Mouse (Mus musculus) brain, embryonic 14.5 days (tissue): ENCODE measurements around the gene Cachd1.

Source experiments
- CTCF ChIP-seq: fragments of 200-500 bp; IDR thresholded peaks from 2 replicates; pipeline ENCODE4 v1.5.1; 2012; ENCODE audit warnings: inconsistent platforms, mild to moderate bottlenecking, moderate library complexity, borderline replicate concordance; ENCODE audit not compliant: insufficient read depth, insufficient read length; ENCODE audit errors: extremely low read depth
- POLR2A ChIP-seq: fragments of 200-500 bp; IDR thresholded peaks from 2 replicates; pipeline ENCODE4 v1.6.1; 2012; ENCODE audit warnings: mild to moderate bottlenecking, inconsistent platforms, borderline replicate concordance; ENCODE audit not compliant: poor library complexity, insufficient read depth, insufficient read length, severe bottlenecking; ENCODE audit errors: extremely low read depth

- TF ChIP-seq POLR2A (no peak), CTCF (no peak)
Observed at GRCm38 (mm10) chr4:100927059-100927458, 150.6 kb downstream of the Cachd1 start.
